Mouse (Mus musculus): ENCODE measurements around the gene Fbxo11. TPM values are rescaled to one million over a fixed set of nuclear protein-coding genes. Genes with fewer than 3 reads are reported as not detected.
A peak's percentile ranks its signal among the peaks of the same experiment; 100 is the strongest.
"Not testable (repeated sequence)": the region's sequence is repeated elsewhere in the genome, so short reads cannot be mapped to it uniquely, and the experiment has no call there.

The Fbxo11 gene
- total and polyA plus RNA-seq, 2 experiments, result 5.1 to 17.1 TPM

DNA sequence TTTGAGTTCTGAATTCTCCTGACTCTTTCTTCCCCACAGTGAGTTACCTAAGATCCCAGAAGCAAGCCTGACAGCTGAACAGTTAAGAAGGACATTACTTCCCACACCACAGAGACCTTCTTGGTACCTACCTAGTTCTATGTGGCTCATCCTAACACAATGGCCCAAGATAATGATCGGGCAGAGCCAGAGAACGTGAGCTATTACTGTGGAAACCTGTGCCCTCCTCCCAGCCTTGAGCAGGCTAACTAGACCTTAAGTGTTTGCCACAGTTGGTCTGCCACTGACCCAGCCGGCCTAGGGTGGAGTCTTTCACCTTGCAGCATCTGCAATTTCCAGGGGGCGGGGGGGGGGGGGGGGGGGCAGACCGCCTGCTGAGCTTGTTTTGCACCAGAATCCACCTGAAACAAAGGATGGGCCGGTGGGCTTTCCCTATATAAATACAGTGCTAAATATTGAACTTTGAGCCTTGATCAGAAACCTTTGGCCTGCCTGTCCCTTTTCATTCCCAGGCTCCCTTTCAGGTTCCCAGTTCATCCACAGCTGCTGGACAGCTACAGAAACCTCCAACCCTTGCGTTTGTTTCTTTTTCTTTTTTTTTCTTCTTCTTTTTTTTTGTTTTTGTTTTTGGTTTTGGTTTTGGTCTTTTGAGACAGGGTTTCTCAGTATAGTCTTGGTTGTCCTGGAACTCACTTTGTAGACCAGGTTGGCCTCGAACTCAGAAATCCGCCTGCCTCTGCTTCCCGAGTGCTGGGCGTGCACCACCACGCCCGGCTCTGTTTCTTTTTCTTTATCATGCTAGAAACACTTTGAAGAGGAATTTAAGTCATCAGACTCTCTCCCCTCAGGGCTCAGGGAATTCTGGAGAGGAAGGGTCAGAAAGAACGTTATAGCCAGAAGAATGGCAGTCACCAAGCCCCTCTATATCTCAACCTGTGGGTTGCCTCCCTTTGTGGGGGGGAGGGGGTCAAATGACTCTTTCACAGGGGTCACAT, 101.7 kb downstream of the Fbxo11 start:
- Histone ChIP-seq H3K36me3 (ENCODE audit: control insufficient read depth, insufficient read depth, low read length) (no peaks in the 10 kb centered on the region), H3K4me3 (ENCODE audit: insufficient read depth, low read depth, low read length) (no peak overlapping the region), H3K27me3 (ENCODE audit: control insufficient read depth, insufficient read depth, low read length) (no peaks in the 10 kb centered on the region), H3K4me1 (ENCODE audit: control insufficient read depth, insufficient read depth, low read length) (no peaks in the 10 kb centered on the region), H3K27ac (replicated peaks; ENCODE audit: insufficient read depth, low read depth, low read length) (no peak overlapping the region), H3K9ac (ENCODE audit: low read depth, low read length) (no peak overlapping the region), H3K79me2 (ENCODE audit: control insufficient read depth, insufficient read depth, low read length) (no peaks in the 10 kb centered on the region)
- DNase-seq (ENCODE audit: extremely low read depth, low read depth, low spot score), result no peak
- TF ChIP-seq POLR2A (IDR thresholded peaks at IDR 0.05; ENCODE audit: extremely low read depth, insufficient read depth, low read length), result no peak
- no peak for TF ChIP-seq CTCF (IDR thresholded peaks at IDR 0.05; ENCODE audit: low read depth, low read length)
- 90% methylated on average over 14 of the region's 14 CpGs for WGBS

DNA sequence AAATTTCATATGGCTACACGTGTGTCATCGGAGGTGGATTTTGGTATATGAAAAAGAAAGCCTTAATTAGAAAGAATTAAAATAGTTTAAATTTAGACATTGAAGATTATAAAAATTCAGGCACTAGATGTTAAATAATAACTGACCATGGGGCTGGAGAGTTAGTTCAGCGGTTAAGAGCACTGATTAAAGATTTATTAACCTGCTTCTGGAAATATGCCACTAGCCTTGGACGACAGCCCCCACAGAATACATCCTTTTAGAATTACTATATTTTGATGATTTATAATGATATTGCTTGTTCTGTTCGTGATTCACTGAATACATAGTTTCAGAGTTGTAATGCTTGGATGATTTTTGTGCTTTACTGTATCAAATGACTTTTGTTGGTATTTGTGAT, 105.2 kb downstream of the Fbxo11 start:
- not testable (repeated sequence) for DNase-seq (ENCODE audit: extremely low read depth, low read depth, low spot score); H3K9ac ChIP-seq (ENCODE audit: low read depth, low read length); H3K4me3 ChIP-seq (ENCODE audit: insufficient read depth, low read depth, low read length); H3K27ac ChIP-seq (replicated peaks; ENCODE audit: insufficient read depth, low read depth, low read length); H3K79me2 ChIP-seq (ENCODE audit: control insufficient read depth, insufficient read depth, low read length); H3K27me3 ChIP-seq (ENCODE audit: control insufficient read depth, insufficient read depth, low read length); H3K4me1 ChIP-seq (ENCODE audit: control insufficient read depth, insufficient read depth, low read length); H3K36me3 ChIP-seq (ENCODE audit: control insufficient read depth, insufficient read depth, low read length)
- 64% methylated on average over 5 of the region's 5 CpGs for WGBS

DNA sequence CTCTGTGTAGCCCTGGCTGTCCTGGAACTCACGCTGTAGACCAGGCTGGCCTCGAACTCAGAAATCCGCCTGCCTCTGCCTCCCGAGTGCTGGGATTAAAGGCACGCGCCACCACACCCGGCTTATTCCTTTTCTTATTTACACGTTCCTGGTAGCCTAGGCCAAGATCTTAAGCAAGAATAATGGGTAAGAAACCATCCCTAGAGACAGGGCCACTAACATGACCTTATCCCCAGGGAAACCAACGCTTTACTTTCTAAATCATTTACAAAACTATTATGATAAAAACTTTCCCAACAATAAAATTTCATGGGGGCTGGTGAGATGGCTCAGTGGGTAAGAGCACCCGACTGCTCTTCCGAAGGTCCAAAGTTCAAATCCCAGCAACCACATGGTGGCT, 105.7 kb downstream of the Fbxo11 start:
- 92% methylated on average over 11 of the region's 11 CpGs for WGBS
- H3K4me1 ChIP-seq (ENCODE audit: control insufficient read depth, insufficient read depth, low read length); H3K27me3 ChIP-seq (ENCODE audit: control insufficient read depth, insufficient read depth, low read length); DNase-seq (ENCODE audit: extremely low read depth, low read depth, low spot score); H3K9ac ChIP-seq (ENCODE audit: low read depth, low read length); H3K4me3 ChIP-seq (ENCODE audit: insufficient read depth, low read depth, low read length); H3K79me2 ChIP-seq (ENCODE audit: control insufficient read depth, insufficient read depth, low read length); H3K36me3 ChIP-seq (ENCODE audit: control insufficient read depth, insufficient read depth, low read length); H3K27ac ChIP-seq (replicated peaks; ENCODE audit: insufficient read depth, low read depth, low read length): not testable (repeated sequence)

DNA sequence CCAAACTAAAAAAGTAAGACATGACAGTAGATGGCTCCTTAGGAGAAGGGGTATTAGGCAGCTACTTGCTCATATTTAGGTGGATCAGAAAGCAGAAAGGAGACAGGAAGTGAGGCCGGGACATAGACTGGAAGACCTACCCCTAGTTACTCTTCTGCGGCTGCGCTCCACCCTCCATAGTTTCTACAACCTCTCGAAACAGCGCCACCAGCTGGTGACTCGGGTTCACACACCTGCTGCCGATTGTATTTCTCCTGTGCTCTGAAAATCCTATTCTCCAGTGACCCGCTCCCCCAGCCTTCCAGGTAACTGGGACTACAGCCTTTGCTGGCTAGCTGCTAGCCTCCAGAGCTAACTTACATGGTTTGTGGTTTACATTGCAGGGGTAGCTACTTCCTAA, 106.8 kb downstream of the Fbxo11 start:
- Histone ChIP-seq H3K36me3 (ENCODE audit: control insufficient read depth, insufficient read depth, low read length) (no peaks in the 10 kb centered on the region), H3K4me3 (ENCODE audit: insufficient read depth, low read depth, low read length) (no peak overlapping the region), H3K4me1 (ENCODE audit: control insufficient read depth, insufficient read depth, low read length) (no peaks in the 10 kb centered on the region), H3K27ac (replicated peaks; ENCODE audit: insufficient read depth, low read depth, low read length) (no peak overlapping the region), H3K9ac (ENCODE audit: low read depth, low read length) (no peak overlapping the region), H3K79me2 (ENCODE audit: control insufficient read depth, insufficient read depth, low read length) (no peaks in the 10 kb centered on the region), H3K27me3 (ENCODE audit: control insufficient read depth, insufficient read depth, low read length) (no peaks in the 10 kb centered on the region)
- DNase-seq (ENCODE audit: extremely low read depth, low read depth, low spot score), result no peak
- 65% methylated on average over 8 of the region's 8 CpGs for WGBS
- no peak for TF ChIP-seq POLR2A (IDR thresholded peaks at IDR 0.05; ENCODE audit: extremely low read depth, insufficient read depth, low read length)
- 0 out of 2 replicates have a peak, but pooled peaks have one; percentile 9 for TF ChIP-seq CTCF (IDR thresholded peaks at IDR 0.05; ENCODE audit: low read depth, low read length)

DNA sequence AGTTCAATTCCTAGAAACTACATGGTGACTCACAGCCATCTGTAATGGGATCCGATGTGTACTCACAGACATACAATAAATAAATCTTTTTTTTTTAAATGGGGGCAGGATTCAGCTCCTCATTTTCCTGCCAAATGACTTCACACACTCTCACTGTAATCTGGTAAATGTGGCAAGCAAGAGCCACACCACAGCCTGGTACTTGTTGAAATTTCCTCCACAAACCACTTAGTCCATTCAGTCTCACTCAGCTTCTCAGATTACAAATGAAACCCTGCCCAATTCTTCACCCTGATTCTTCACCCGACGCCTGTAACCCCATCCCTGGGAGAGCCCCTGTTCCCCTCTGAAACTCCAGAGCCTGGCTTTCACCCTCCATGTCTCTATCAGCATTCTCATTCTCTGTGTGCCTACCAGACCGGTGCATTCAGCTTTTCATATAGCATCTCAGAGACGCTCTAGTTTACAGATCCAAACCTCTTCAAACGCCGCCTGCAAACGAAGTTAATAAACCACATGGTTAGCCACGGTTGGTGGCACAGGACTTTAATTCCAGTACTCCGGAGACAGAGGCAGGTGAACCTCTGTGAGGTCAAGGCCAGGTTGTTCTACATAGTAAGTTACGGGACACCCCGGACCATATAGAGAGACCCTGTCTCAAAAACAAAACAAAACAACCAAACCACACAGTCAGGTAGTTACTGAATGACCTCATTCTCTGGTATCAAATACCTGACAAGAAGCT, 107.8 kb downstream of the Fbxo11 start:
- no peak for TF ChIP-seq POLR2A (IDR thresholded peaks at IDR 0.05; ENCODE audit: extremely low read depth, insufficient read depth, low read length)
- no peak for TF ChIP-seq CTCF (IDR thresholded peaks at IDR 0.05; ENCODE audit: low read depth, low read length)
- DNase-seq (ENCODE audit: extremely low read depth, low read depth, low spot score), result no peak
- Histone ChIP-seq H3K79me2 (ENCODE audit: control insufficient read depth, insufficient read depth, low read length) (no peaks in the 10 kb centered on the region), H3K27ac (replicated peaks; ENCODE audit: insufficient read depth, low read depth, low read length) (no peak overlapping the region), H3K4me3 (ENCODE audit: insufficient read depth, low read depth, low read length) (no peak overlapping the region), H3K36me3 (ENCODE audit: control insufficient read depth, insufficient read depth, low read length) (no peaks in the 10 kb centered on the region), H3K4me1 (ENCODE audit: control insufficient read depth, insufficient read depth, low read length) (no peaks in the 10 kb centered on the region), H3K27me3 (ENCODE audit: control insufficient read depth, insufficient read depth, low read length) (no peaks in the 10 kb centered on the region), H3K9ac (ENCODE audit: low read depth, low read length) (no peak overlapping the region)
- 81% methylated on average over 12 of the region's 12 CpGs for WGBS

DNA sequence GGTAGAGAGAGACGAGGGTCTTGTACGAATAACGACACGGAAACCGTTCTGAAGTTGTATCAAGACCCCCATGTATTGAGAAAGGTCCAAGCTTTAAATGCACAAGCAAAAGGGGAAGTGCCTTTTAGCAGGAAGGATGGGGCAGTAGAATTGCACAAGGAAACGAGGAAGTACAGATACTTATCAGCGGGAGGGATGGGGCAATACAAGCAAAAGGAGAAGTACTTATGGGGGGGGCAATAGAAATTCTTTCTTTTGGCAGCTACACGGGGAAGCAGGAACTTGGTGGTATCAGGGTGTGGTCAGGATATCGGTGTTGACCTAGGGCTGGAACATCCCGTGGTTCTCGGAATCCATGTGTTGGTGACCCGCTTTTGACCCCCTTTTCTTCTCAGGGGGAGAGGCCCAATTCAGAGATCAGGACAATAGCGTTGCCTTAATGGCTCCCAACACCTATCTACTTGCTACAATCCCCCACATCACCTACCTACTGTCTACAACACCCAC, 110.4 kb downstream of the Fbxo11 start:
- not testable (repeated sequence) for H3K4me1 ChIP-seq (ENCODE audit: control insufficient read depth, insufficient read depth, low read length); H3K27me3 ChIP-seq (ENCODE audit: control insufficient read depth, insufficient read depth, low read length); H3K4me3 ChIP-seq (ENCODE audit: insufficient read depth, low read depth, low read length); DNase-seq (ENCODE audit: extremely low read depth, low read depth, low spot score); H3K36me3 ChIP-seq (ENCODE audit: control insufficient read depth, insufficient read depth, low read length); H3K27ac ChIP-seq (replicated peaks; ENCODE audit: insufficient read depth, low read depth, low read length); H3K79me2 ChIP-seq (ENCODE audit: control insufficient read depth, insufficient read depth, low read length); H3K9ac ChIP-seq (ENCODE audit: low read depth, low read length)
- 80% methylated on average over 13 of the region's 13 CpGs for WGBS
